Mouse (Mus musculus) C2C12 (cell line): ENCODE results near the gene Irf3. TPM values are rescaled to one million over a fixed set of nuclear protein-coding genes. Genes with fewer than 3 reads are reported as not detected.
A peak's percentile ranks its signal among the peaks of the same experiment; 100 is the strongest.

Experiments used
- H3K27me3 ChIP-seq: one replicate; pipeline ENCODE4 v1.6.1; 2011; ENCODE audit not compliant: control insufficient read depth, insufficient read depth, insufficient read length
- H3K36me3 ChIP-seq: one replicate; pipeline ENCODE4 v1.6.1; 2011; ENCODE audit not compliant: control insufficient read depth, insufficient read depth
- H3K4me3 ChIP-seq: one replicate; pipeline ENCODE4 v1.5.1; 2011; ENCODE audit warnings: mild to moderate bottlenecking, control low read depth; ENCODE audit not compliant: poor library complexity, insufficient read depth, severe bottlenecking
- H3K79me2 ChIP-seq: one replicate; pipeline ENCODE4 v1.6.1; 2011; ENCODE audit not compliant: control insufficient read depth, insufficient read depth
- H3K79me3 ChIP-seq: one replicate; pipeline ENCODE4 v1.6.1; 2011; ENCODE audit warnings: low read depth, control low read depth
- H3ac ChIP-seq: one replicate; pipeline ENCODE3; 2011; ENCODE audit warnings: low read depth; ENCODE audit not compliant: control insufficient read depth, insufficient read length
- CEBPB ChIP-seq: IDR thresholded peaks from one replicate; pipeline ENCODE4 v1.6.1; 2011; ENCODE audit warnings: low read depth, mild to moderate bottlenecking, control low read depth, moderate library complexity
- CTCF ChIP-seq: IDR thresholded peaks from one replicate; pipeline ENCODE4 v1.5.1; 2011; ENCODE audit not compliant: control insufficient read depth, insufficient read depth, insufficient read length
- FOSL1 ChIP-seq: IDR thresholded peaks from one replicate; pipeline ENCODE4 v1.8.0; 2011; ENCODE audit warnings: mild to moderate bottlenecking, low read length; ENCODE audit not compliant: poor library complexity, insufficient read depth, severe bottlenecking
- MAX ChIP-seq: IDR thresholded peaks from one replicate; pipeline ENCODE4 v1.6.1; 2011; ENCODE audit warnings: mild to moderate bottlenecking, control low read depth
- MYOD1 ChIP-seq: IDR thresholded peaks from one replicate; pipeline ENCODE4 v1.6.1; 2011; ENCODE audit warnings: low read depth; ENCODE audit not compliant: control insufficient read depth, insufficient read length
- MYOG ChIP-seq: IDR thresholded peaks from one replicate; pipeline ENCODE4 v1.6.1; 2011; ENCODE audit not compliant: control insufficient read depth, insufficient read length; ENCODE audit errors: extremely low read depth
- USF1 ChIP-seq: IDR thresholded peaks from one replicate; pipeline ENCODE4 v1.6.1; 2011; ENCODE audit warnings: low read depth, mild to moderate bottlenecking, control low read depth, moderate library complexity
- polyA plus RNA-seq: library from polyadenylated mRNA; unstranded; fragments of >200 nt; fragmentation: generic; extraction: Trizol; gene quantifications from one replicate; pipeline ENCODE4 v1.2.1, GENCODE M21; 2012; ENCODE audit warnings: missing spikeins

Irf3 gene
- polyA plus RNA-seq, 1 experiment: 43.7 TPM

DNA sequence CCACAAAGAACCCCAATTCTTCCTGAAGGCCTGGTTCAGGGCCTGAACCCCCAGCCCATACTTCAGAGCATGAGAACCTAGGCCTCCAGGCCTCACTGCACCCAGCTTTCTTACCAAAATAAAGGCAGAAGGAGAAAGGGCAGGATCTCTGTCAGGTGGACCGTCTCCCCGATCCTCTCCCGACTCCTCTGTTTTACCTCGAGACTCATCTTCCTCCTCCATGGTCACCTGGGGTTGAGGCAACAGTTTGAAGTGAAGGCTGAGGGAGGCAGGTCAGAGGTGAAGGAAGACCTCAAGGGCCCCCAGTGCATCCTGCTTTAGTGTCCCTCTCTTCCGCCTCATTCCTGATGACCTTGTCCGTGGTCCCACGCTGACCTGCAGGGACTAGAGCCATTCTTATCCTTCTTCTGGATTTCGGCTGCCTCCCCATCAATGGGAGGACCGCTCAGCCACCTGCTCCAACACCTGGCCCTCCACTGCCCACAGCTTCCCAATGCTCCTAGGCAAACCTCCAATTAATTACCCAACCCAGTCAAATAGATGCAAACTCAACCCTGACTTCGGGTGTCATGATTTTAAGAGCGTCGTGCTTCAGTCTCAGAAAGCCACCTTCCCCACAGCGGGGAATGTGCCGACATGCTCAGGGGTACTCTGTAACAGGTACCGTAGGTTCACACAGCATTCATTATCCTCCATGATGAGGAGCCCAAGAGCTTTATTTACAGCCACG lies 16.1 kb downstream of the Irf3 start:
- TF ChIP-seq CTCF (no peak), MYOD1 (no peak), MYOG (no peak), FOSL1 (no peak), USF1 (no peak), CEBPB (no peak)
- Histone ChIP-seq H3K79me2 (peaks cover 68% of the 10 kb centered on the region), H3K79me3 (peaks cover 36% of the 10 kb centered on the region)

DNA sequence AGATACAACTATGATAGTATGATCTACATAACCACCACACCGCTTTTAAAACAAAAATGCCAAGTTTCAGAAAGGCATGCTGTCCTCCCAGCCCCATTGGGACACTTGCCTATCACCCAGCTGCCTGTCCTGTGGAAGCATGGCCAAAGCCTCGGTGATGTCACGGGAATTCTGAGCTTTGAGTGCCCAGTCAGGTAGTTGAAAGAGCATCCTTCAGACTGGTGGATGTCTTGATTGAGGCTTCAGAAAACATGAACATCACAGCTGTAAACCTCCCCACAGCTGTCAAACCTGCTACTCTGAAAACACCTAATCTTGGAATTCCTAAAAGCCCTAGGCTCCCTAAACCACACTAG lies 16.6 kb downstream of the Irf3 start:
- Histone ChIP-seq H3K79me2 (peaks cover 66% of the 10 kb centered on the region), H3K4me3 (no peak overlapping the region), H3K36me3 (peaks cover 33% of the 10 kb centered on the region), H3K79me3 (peaks cover 36% of the 10 kb centered on the region), H3ac (no peak overlapping the region), H3K27me3 (no peaks in the 10 kb centered on the region)
- TF ChIP-seq MAX (no peak), USF1 (no peak), CEBPB (no peak), MYOD1 (no peak), MYOG (no peak), FOSL1 (no peak), CTCF (no peak)

More for the DNA sequence above, 16.1 kb downstream of the Irf3 start:
- Histone ChIP-seq H3K27me3 (no peaks in the 10 kb centered on the region), H3ac (no peak overlapping the region), H3K4me3 (no peak overlapping the region), H3K36me3 (peaks cover 34% of the 10 kb centered on the region)

DNA sequence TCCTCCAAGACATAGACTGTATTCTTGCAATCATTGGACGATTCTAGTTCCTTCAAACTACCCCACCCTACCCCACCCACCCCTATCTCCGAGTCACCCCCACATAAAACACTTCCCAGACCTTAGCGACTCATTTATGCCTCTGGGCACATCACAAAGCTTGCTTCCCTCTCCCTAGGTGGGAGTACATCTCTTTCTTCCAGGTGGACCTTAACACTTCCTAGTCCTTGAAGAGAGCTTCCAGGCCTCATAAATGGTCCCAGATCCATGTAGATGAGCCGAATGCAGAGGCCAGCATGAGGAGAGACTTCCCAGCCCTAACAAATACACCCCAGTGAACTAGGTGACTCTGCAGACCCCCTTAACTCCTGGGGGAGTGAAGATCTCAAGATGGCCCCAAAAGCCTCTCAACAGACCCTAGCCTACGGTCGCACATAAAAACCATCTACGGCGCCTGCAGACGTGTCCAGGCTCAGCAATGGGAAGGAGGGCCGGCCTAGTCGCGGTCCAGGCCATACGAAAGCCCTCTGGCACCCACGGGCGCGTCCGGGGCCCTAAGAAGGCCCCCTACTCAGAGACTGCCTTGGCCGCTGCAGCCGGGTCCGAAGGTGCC lies 18.0 kb downstream of the Irf3 start:
- Histone ChIP-seq H3K79me3 (peaks cover 31% of the 10 kb centered on the region), H3K36me3 (peaks cover 21% of the 10 kb centered on the region), H3ac (peak overlapping the region; percentile 99), H3K79me2 (peaks cover 53% of the 10 kb centered on the region), H3K27me3 (no peaks in the 10 kb centered on the region), H3K4me3 (peak overlapping the region; percentile 89)
- TF ChIP-seq USF1 (no peak), CTCF (no peak), MYOG (no peak), MYOD1 (no peak), CEBPB (no peak)

DNA sequence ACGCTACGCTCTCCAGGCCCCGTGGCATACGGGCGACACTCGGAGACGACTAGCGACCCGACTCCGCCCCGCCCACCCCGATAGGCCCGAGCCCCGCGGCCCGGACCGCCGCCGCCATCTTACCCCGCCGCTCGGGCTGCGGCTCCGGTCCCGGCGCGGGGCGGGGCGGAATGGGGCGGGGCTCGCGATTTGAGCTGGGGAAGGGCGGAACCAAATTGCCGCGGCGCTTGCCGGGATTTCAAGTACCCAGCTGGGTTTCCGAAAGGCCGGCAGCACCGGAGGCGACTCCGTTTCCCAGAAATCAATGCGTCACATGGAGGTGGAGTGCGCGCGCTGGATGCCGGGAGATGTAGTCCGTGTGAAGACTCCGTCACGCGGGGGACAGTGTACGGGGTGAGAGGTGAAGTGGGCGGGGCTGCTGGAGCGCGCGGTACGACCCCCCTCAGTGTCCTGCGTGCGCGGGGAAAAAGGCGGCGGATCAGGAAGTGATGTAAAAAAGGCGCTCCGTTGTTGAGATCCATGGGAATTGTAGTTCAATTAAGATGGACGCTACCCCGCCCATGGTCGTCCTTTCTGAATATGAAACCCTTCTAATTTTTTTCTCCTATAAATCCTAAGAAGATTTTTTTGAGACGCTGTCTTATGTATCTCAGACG lies 18.6 kb downstream of the Irf3 start, which contains the start of gene Scaf1:
Gene Scaf1, minus strand, starts transcription at position 407 of the 656 bp plus-strand sequence.
- peak within 1 kb of the TSS; percentile 99 for H3ac ChIP-seq
- H3K36me3 ChIP-seq: peaks cover 21% of the 10 kb centered on the region
- H3K79me3 ChIP-seq: peaks cover 31% of the 10 kb centered on the region
- TF ChIP-seq MAX (no peak), USF1 (peak; percentile 85)
- peak within 1 kb of the TSS; percentile 89 for H3K4me3 ChIP-seq
- H3K79me2 ChIP-seq: peaks cover 50% of the 10 kb centered on the region
- H3K27me3 ChIP-seq: no peaks in the 10 kb centered on the region

DNA sequence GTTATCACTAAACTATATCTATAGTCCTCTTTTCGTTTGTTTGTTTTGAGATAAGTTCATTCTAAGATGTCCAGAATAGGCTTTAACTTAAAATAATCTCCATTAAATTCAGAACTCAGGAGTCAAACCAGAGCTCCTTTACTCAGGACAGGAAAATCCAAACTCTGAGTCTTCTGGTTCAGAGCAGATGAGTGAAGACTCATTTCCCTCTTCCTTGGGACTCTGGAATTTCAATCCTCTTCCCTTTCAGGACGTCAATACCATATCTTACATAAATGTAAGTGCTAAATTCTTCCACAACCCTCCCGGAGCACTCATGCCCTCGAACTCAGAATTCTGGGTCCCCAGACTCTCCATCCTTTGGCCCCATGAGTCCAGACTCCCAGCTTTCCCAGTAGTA lies 19.3 kb downstream of the Irf3 start:
- Histone ChIP-seq H3K79me3 (peaks cover 31% of the 10 kb centered on the region), H3K79me2 (peaks cover 46% of the 10 kb centered on the region), H3K4me3 (peak overlapping the region; percentile 26), H3K27me3 (no peaks in the 10 kb centered on the region), H3ac (peak overlapping the region; percentile 67), H3K36me3 (peaks cover 16% of the 10 kb centered on the region)
- no peak for TF ChIP-seq MYOG
